Mouse (Mus musculus) ES-E14 (cell line): ENCODE measurements around the gene Slc22a12.

Experiments
- CHD2 ChIP-seq: IDR thresholded peaks from 2 replicates; pipeline ENCODE4 v1.6.1; 2014; ENCODE audit warnings: mild to moderate bottlenecking, low read depth, low read length, inconsistent platforms
- HCFC1 ChIP-seq: IDR thresholded peaks from 2 replicates; pipeline ENCODE4 v1.6.1; 2012; ENCODE audit warnings: low read length, inconsistent platforms, borderline replicate concordance; ENCODE audit not compliant: insufficient read depth
- MAFK ChIP-seq: IDR thresholded peaks from 2 replicates; pipeline ENCODE4 v1.6.1; 2014; ENCODE audit warnings: mild to moderate bottlenecking, low read depth, low read length, inconsistent platforms; ENCODE audit not compliant: insufficient read depth
- ZC3H11A ChIP-seq: IDR thresholded peaks from 2 replicates; pipeline ENCODE4 v1.6.1; 2012; ENCODE audit warnings: low read depth, mild to moderate bottlenecking, inconsistent platforms, low read length, borderline replicate concordance
- ZNF384 ChIP-seq: IDR thresholded peaks from 2 replicates; pipeline ENCODE4 v1.6.1; 2012; ENCODE audit warnings: low read depth, low read length, inconsistent platforms

- TF ChIP-seq MAFK (no peak), HCFC1 (no peak), ZNF384 (no peak), CHD2 (no peak), ZC3H11A (no peak)
Measured at GRCm38 (mm10) chr19:6495714-6496113, 47.1 kb downstream of the Slc22a12 start.
